Comparison of ENCODE assay signal across 8 mouse cellular contexts in the genomic region with DNA sequence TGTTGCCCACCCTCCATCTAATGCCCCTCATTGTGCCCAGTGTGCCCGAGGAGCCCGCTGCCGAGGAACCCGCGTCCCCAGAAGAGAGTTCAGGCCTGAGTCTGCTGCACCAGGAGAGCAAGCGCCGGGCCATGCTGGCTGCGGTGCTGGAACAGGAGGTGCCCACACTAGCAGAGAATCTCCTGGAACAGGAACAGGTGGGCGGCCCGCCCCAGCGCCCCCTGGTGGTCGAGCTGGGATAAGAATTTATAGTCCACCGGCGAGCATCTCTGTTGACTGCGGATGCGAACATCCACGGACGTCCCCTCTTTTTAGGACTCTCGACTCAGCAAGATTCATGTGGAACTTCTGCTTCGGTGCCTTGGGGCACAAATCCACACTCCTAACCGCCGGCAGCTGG. TPM values are rescaled to one million over a fixed set of nuclear protein-coding genes. Genes with fewer than 3 reads are reported as not detected.
A peak's percentile ranks its signal among the peaks of the same experiment; 100 is the strongest.
DNase-seq lines count a peak whose midpoint lies in the region; ATAC-seq lines count a peak whose summit lies in the region.

No protein-coding gene starts in this region.

- H3K27me3 ChIP-seq in heart, embryonic 13.5 days (replicated peaks) = peaks cover 99% of the 10 kb centered on the region
- H3K27me3 ChIP-seq in kidney, embryonic 16.5 days (ENCODE audit: insufficient read depth, low read length) = peaks cover 43% of the 10 kb centered on the region

- no peaks in the 10 kb centered on the region for H3K9me3 ChIP-seq in heart, embryonic 13.5 days
- H3K9me3 ChIP-seq in kidney, embryonic 16.5 days (ENCODE audit: low read length) = no peaks in the 10 kb centered on the region

- peak overlapping the region; percentile 81 for H3K4me2 ChIP-seq in heart, embryonic 13.5 days
- H3K4me2 ChIP-seq in kidney, embryonic 16.5 days (replicated peaks; ENCODE audit: low read depth, low read length) = peak overlapping the region; percentile 55

- no peaks in the 10 kb centered on the region for H3K36me3 ChIP-seq in heart, embryonic 13.5 days
- no peaks in the 10 kb centered on the region for H3K36me3 ChIP-seq in kidney, embryonic 16.5 days (ENCODE audit: insufficient read depth, low read length)

- no peak overlapping the region for H3K27ac ChIP-seq in heart, embryonic 13.5 days (replicated peaks)
- no peak overlapping the region for H3K27ac ChIP-seq in kidney, embryonic 16.5 days (ENCODE audit: low read length)

- DNase-seq in A20 (ENCODE audit: low read depth, low spot score) (peak; percentile 66), liver (peak; percentile 87)
- DNase-seq in brain, adult 2 months (ENCODE audit: low read depth, low spot score) = peak; percentile 82
- peak; percentile 57 to 64 for DNase-seq in monocyte, adult 2 months (ENCODE audit: low read depth in 1 of 2, low spot score in 2 of 2)
- peak; percentile 69 to 85 for DNase-seq in spleen, postnatal 14 days (ENCODE audit: low spot score in 2 of 2)

- 4% methylated on average over 22 of the region's 22 CpGs for WGBS in heart, embryonic 13.5 days
- 1% methylated on average over 22 of the region's 22 CpGs for WGBS in kidney, embryonic 16.5 days

- peak overlapping the region; percentile 75 for H3K9ac ChIP-seq in heart, embryonic 13.5 days
- peak overlapping the region; percentile 23; the same call in 1 of the 2 replicates for H3K9ac ChIP-seq in kidney, embryonic 16.5 days (replicated peaks; ENCODE audit: low read length)

- peaks cover 20% of the 10 kb centered on the region for H3K4me1 ChIP-seq in heart, embryonic 13.5 days
- peaks cover 27% of the 10 kb centered on the region for H3K4me1 ChIP-seq in kidney, embryonic 16.5 days (ENCODE audit: insufficient read depth, low read length)

- ATAC-seq in erythroblast, adult 5-6 weeks (replicated peaks; ENCODE audit: low FRiP score, poor library complexity, severe bottlenecking) = peak; percentile 58
- no peak for ATAC-seq in heart, embryonic 13.5 days (ENCODE audit: extremely low read depth, insufficient number of reproducible peaks, low FRiP score, low TSS enrichment)
- ATAC-seq in kidney, embryonic 16.5 days (ENCODE audit: low FRiP score, low TSS enrichment) = no peak; the same call in 1 of the 2 replicates

- peak overlapping the region; percentile 52 for H3K4me3 ChIP-seq in heart, embryonic 13.5 days
- H3K4me3 ChIP-seq in kidney, embryonic 16.5 days (ENCODE audit: low read length) = peak overlapping the region; percentile 38

RNA-seq across cellular contexts. Expression of a gene that starts 10.0 kb away (rescaled TPM):
- total RNA-seq in erythroblast, adult 5-6 weeks (2015; ENCODE audit: low replicate concordance) = 0.96 and 4.6 TPM in 2 replicates
- total RNA-seq in erythroblast, adult 5-6 weeks (2017; ENCODE audit: low replicate concordance) = 0.42 TPM in 1 of 2 replicates, not detected in the other
- polyA plus RNA-seq in heart, embryonic 13.5 days (2015; fragmentation: Nextera tagmentation; extraction: Ambion mirVana) = 2.3 and 2.6 TPM in 2 replicates
- 3.8 TPM in 2 replicates for polyA plus RNA-seq in kidney, embryonic 16.5 days (2015; fragmentation: Nextera tagmentation; extraction: Ambion mirVana)

RNA-seq across cellular contexts. Expression of a gene that starts 12.3 kb away (rescaled TPM):
- total RNA-seq in erythroblast, adult 5-6 weeks (2015; ENCODE audit: low replicate concordance) = 0.96 and 1.0 TPM in 2 replicates
- total RNA-seq in erythroblast, adult 5-6 weeks (2017; ENCODE audit: low replicate concordance) = 0.28 and 1.4 TPM in 2 replicates
- 0.32 and 0.78 TPM in 2 replicates for polyA plus RNA-seq in heart, embryonic 13.5 days (2015; fragmentation: Nextera tagmentation; extraction: Ambion mirVana)
- polyA plus RNA-seq in kidney, embryonic 16.5 days (2015; fragmentation: Nextera tagmentation; extraction: Ambion mirVana) = 1.1 and 1.5 TPM in 2 replicates

RNA-seq across cellular contexts. Expression of a gene that starts 27.0 kb away (rescaled TPM):
- 9.8 and 22.3 TPM in 2 replicates for total RNA-seq in erythroblast, adult 5-6 weeks (2015; ENCODE audit: low replicate concordance)
- total RNA-seq in erythroblast, adult 5-6 weeks (2017; ENCODE audit: low replicate concordance) = 1.5 and 6.7 TPM in 2 replicates
- 57.1 and 60.2 TPM in 2 replicates for polyA plus RNA-seq in heart, embryonic 13.5 days (2015; fragmentation: Nextera tagmentation; extraction: Ambion mirVana)
- polyA plus RNA-seq in kidney, embryonic 16.5 days (2015; fragmentation: Nextera tagmentation; extraction: Ambion mirVana) = 90.4 and 97.7 TPM in 2 replicates

RNA-seq across cellular contexts. Expression of a gene that starts 38.3 kb away (rescaled TPM):
- total RNA-seq in erythroblast, adult 5-6 weeks (2015; ENCODE audit: low replicate concordance) = not detected in 2 replicates
- total RNA-seq in erythroblast, adult 5-6 weeks (2017; ENCODE audit: low replicate concordance) = not detected in 2 replicates
- polyA plus RNA-seq in heart, embryonic 13.5 days (2015; fragmentation: Nextera tagmentation; extraction: Ambion mirVana) = 0.14 and 0.28 TPM in 2 replicates
- polyA plus RNA-seq in kidney, embryonic 16.5 days (2015; fragmentation: Nextera tagmentation; extraction: Ambion mirVana) = 0.10 and 0.15 TPM in 2 replicates

RNA-seq across cellular contexts. Expression of a gene that starts 38.7 kb away (rescaled TPM):
- not detected in 2 replicates for total RNA-seq in erythroblast, adult 5-6 weeks (2015; ENCODE audit: low replicate concordance)
- not detected in 2 replicates for total RNA-seq in erythroblast, adult 5-6 weeks (2017; ENCODE audit: low replicate concordance)
- 0.56 and 0.57 TPM in 2 replicates for polyA plus RNA-seq in heart, embryonic 13.5 days (2015; fragmentation: Nextera tagmentation; extraction: Ambion mirVana)
- polyA plus RNA-seq in kidney, embryonic 16.5 days (2015; fragmentation: Nextera tagmentation; extraction: Ambion mirVana) = 13.2 and 16.8 TPM in 2 replicates
